Mouse (Mus musculus): ENCODE measurements around the gene Ppp1ca.

Gene Ppp1ca

GRCm38 (mm10) chr19:4208563-4208962 lies 16.7 kb downstream of the Ppp1ca start:
- peaks cover 73% of the 10 kb centered on the region for H3K4me1 ChIP-seq (replicated peaks; ENCODE audit: low read depth, low read length)
- H3K36me3 ChIP-seq (ENCODE audit: insufficient read depth, low read length): no peaks in the 10 kb centered on the region
- H3K4me3 ChIP-seq (replicated peaks; ENCODE audit: low read length): peak overlapping the region; percentile 52
- TF ChIP-seq CTCF (conservative IDR thresholded peaks at IDR 0.05; ENCODE audit: low read length): no peak
- no peak for TF ChIP-seq NANOG (IDR thresholded peaks at IDR 0.05; ENCODE audit: borderline replicate concordance, low read length)
- TF ChIP-seq POU5F1 (IDR thresholded peaks at IDR 0.05; ENCODE audit: borderline replicate concordance, low read length): no peak
- peaks cover 36% of the 10 kb centered on the region for H3K27me3 ChIP-seq (ENCODE audit: insufficient read depth, low read length)
- H3K9me3 ChIP-seq (ENCODE audit: low read length): no peaks in the 10 kb centered on the region

DNA sequence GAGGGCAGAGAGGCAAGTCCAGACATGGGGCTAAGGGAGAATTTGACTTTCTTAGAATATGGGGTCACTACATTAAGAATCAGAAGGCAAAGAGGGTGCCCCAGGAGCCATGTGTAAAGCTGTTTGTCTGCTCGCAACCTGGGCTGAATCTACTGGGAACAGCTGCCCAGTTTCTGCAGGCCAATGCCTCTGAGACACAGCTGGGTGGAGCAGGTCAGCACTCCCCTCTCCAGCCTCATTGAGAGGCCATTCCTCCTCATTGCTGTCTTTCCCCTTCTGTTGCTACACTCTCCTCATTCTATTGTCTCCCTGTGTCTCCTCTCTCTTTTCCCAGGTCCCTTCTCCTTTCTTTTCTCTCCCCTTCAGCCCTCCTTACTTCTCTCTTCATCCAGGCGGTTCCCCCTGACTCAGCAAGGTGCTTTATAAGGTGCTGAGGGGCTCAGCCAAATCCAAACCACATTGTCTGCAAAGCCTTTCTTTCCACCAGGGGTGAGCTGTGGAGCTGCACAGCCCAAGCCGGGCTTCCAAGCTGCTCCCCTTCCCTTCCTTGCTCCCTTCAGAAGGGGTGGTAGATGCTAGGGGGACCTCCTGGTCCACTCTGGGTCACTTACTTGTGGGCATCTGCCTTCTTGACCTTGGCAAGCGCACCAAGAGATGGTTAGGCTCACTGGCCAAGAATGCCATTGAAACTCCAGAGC lies 20.2 kb downstream of the Ppp1ca start:
- Histone ChIP-seq H3K9me3 (ENCODE audit: low read length) (no peaks in the 10 kb centered on the region), H3K4me3 (replicated peaks; ENCODE audit: low read length) (no peak overlapping the region), H3K27me3 (ENCODE audit: insufficient read depth, low read length) (peaks cover 66% of the 10 kb centered on the region), H3K36me3 (ENCODE audit: insufficient read depth, low read length) (no peaks in the 10 kb centered on the region), H3K4me1 (replicated peaks; ENCODE audit: low read depth, low read length) (peaks cover 68% of the 10 kb centered on the region)
- TF ChIP-seq CTCF (conservative IDR thresholded peaks at IDR 0.05; ENCODE audit: low read length) (no peak), NANOG (IDR thresholded peaks at IDR 0.05; ENCODE audit: borderline replicate concordance, low read length) (no peak), POU5F1 (IDR thresholded peaks at IDR 0.05; ENCODE audit: borderline replicate concordance, low read length) (no peak)

- Histone ChIP-seq H3K36me3 (ENCODE audit: insufficient read depth, low read length) (no peaks in the 10 kb centered on the region), H3K27me3 (ENCODE audit: insufficient read depth, low read length) (peaks cover 78% of the 10 kb centered on the region), H3K9me3 (ENCODE audit: low read length) (no peaks in the 10 kb centered on the region), H3K4me3 (replicated peaks; ENCODE audit: low read length) (peak overlapping the region; percentile 87), H3K4me1 (replicated peaks; ENCODE audit: low read depth, low read length) (peaks cover 53% of the 10 kb centered on the region)
- TF ChIP-seq POU5F1 (IDR thresholded peaks at IDR 0.05; ENCODE audit: borderline replicate concordance, low read length): no peak
- TF ChIP-seq NANOG (IDR thresholded peaks at IDR 0.05; ENCODE audit: borderline replicate concordance, low read length): no peak
- no peak for TF ChIP-seq CTCF (conservative IDR thresholded peaks at IDR 0.05; ENCODE audit: low read length)
Measured at GRCm38 (mm10) chr19:4213524-4213974, 21.7 kb downstream of the Ppp1ca start.

DNA sequence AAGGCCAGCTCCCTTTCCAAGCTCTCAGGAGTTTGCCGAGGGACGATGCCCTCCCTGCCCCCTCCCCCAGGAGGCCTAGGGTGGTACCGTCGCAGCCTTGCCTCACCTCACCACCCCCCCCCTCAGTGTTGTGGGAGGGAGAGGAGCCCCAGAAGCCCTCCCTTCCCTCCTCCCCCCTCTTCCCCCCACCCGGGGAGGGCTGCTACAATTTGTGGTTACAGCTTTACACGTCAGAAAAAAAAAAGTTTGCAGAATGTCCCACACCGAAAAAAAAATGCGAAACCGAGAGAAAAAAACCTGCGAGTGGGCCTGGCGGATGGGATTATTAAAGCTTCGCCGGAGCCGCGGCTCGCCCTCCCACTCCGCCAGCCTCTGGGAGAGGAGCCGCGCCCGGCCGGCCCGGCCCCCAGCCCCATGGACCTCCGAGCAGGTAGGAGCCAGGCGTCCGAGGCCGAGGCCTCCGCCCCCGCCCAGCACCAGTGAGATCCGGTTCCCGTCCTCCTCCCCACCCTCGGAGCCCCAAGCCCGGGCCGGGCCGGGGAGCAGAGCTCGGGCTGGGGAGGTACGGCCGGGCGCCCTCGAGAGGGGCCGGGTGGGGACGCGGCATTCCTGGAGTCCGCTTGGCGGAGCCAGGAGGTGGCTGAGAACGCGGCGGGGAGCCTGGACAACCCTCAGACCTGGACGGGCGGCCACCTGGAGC lies 22.4 kb downstream of the Ppp1ca start, which contains the start of the genes Clcf1 and AC109138.7:
Gene Clcf1, plus strand, starts transcription at position 168 of the 700 bp plus-strand sequence.
Gene AC109138.7, plus strand, starts transcription at position 287 of the 700 bp plus-strand sequence.
- TF ChIP-seq CTCF (conservative IDR thresholded peaks at IDR 0.05; ENCODE audit: low read length) (no peak), NANOG (IDR thresholded peaks at IDR 0.05; ENCODE audit: borderline replicate concordance, low read length) (no peak), POU5F1 (IDR thresholded peaks at IDR 0.05; ENCODE audit: borderline replicate concordance, low read length) (no peak)
- Histone ChIP-seq H3K4me3 (replicated peaks; ENCODE audit: low read length) (peak within 1 kb of the TSS; percentile 87), H3K4me1 (replicated peaks; ENCODE audit: low read depth, low read length) (peaks cover 46% of the 10 kb centered on the region), H3K9me3 (ENCODE audit: low read length) (no peaks in the 10 kb centered on the region), H3K27me3 (ENCODE audit: insufficient read depth, low read length) (peaks cover 81% of the 10 kb centered on the region), H3K36me3 (ENCODE audit: insufficient read depth, low read length) (no peaks in the 10 kb centered on the region)

GRCm38 (mm10) chr19:4214771-4215450 lies 23.0 kb downstream of the Ppp1ca start:
- Histone ChIP-seq H3K4me3 (replicated peaks; ENCODE audit: low read length) (peak overlapping the region; percentile 87), H3K36me3 (ENCODE audit: insufficient read depth, low read length) (no peaks in the 10 kb centered on the region), H3K9me3 (ENCODE audit: low read length) (no peaks in the 10 kb centered on the region), H3K27me3 (ENCODE audit: insufficient read depth, low read length) (peaks cover 86% of the 10 kb centered on the region), H3K4me1 (replicated peaks; ENCODE audit: low read depth, low read length) (peaks cover 48% of the 10 kb centered on the region)
- TF ChIP-seq CTCF (conservative IDR thresholded peaks at IDR 0.05; ENCODE audit: low read length) (no peak), NANOG (IDR thresholded peaks at IDR 0.05; ENCODE audit: borderline replicate concordance, low read length) (no peak), POU5F1 (IDR thresholded peaks at IDR 0.05; ENCODE audit: borderline replicate concordance, low read length) (no peak)

DNA sequence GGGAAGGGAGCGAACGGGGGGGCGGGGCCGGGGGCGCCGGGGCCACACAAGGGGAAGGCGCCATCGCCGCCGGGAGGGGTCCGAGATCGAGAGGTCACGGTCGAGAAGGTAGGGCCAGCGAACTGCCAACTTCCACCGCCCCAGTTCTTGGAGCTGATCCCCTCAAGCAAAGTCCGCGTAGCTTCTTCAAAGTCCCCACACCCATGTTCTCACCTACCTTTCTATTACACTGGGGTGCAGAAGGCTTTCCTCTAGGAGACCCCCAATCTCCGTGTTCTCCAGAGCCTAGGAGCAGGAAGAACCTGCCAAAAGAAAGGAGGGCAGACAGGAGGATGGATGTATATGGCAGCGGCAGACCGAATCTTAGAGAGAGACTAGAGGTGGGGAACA lies 23.6 kb downstream of the Ppp1ca start:
- Histone ChIP-seq H3K27me3 (ENCODE audit: insufficient read depth, low read length) (peaks cover 87% of the 10 kb centered on the region), H3K4me1 (replicated peaks; ENCODE audit: low read depth, low read length) (peaks cover 54% of the 10 kb centered on the region), H3K4me3 (replicated peaks; ENCODE audit: low read length) (peak overlapping the region; percentile 87), H3K36me3 (ENCODE audit: insufficient read depth, low read length) (no peaks in the 10 kb centered on the region), H3K9me3 (ENCODE audit: low read length) (no peaks in the 10 kb centered on the region)
- no peak for TF ChIP-seq CTCF (conservative IDR thresholded peaks at IDR 0.05; ENCODE audit: low read length)
- TF ChIP-seq NANOG (IDR thresholded peaks at IDR 0.05; ENCODE audit: borderline replicate concordance, low read length): no peak
- no peak for TF ChIP-seq POU5F1 (IDR thresholded peaks at IDR 0.05; ENCODE audit: borderline replicate concordance, low read length)

DNA sequence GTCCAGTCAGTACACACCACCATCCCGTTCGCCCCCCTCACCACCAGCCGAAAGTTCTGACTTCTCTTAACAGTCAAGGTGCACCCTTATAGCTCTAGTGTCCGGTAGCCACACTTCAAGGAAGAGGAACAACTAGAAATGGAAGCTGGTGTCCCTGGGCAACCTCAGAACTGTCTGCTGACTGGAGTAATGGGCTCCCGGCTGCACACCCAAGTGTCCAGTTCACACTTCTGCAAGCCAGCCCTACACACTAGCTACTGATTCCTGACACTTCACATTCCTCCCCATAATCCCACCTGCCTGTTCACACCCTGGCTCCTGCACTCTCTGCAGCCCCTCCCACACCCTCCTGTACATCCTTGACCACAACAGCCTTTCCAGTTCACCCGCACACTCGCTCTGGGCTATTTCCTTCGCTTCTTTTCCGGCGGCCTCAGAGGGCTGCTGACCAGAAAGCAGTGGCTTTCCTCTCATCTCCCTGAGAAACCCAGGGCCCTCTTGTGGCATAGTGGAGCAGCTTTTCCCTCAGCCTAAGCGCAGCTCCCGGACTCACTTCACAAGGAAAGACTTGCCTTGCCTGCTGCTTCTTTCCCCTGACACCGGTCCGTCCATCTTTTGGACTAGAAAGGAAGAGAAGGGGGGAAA lies 24.3 kb downstream of the Ppp1ca start:
- H3K27me3 ChIP-seq (ENCODE audit: insufficient read depth, low read length): peaks cover 85% of the 10 kb centered on the region
- no peak for TF ChIP-seq POU5F1 (IDR thresholded peaks at IDR 0.05; ENCODE audit: borderline replicate concordance, low read length)
- no peak for TF ChIP-seq NANOG (IDR thresholded peaks at IDR 0.05; ENCODE audit: borderline replicate concordance, low read length)
- TF ChIP-seq CTCF (conservative IDR thresholded peaks at IDR 0.05; ENCODE audit: low read length): 0 out of 2 replicates have a peak, but pooled peaks have one; percentile 4

More for the DNA sequence above, 24.3 kb downstream of the Ppp1ca start:
- Histone ChIP-seq H3K36me3 (ENCODE audit: insufficient read depth, low read length) (no peaks in the 10 kb centered on the region), H3K4me1 (replicated peaks; ENCODE audit: low read depth, low read length) (peaks cover 60% of the 10 kb centered on the region), H3K9me3 (ENCODE audit: low read length) (no peaks in the 10 kb centered on the region), H3K4me3 (replicated peaks; ENCODE audit: low read length) (no peak overlapping the region)
